Mouse (Mus musculus) cerebellum, adult 2 months (tissue): ENCODE measurements around the gene Dnase2b. TPM values are rescaled to one million over a fixed set of nuclear protein-coding genes. Genes with fewer than 3 reads are reported as not detected.

Experiments
- DNase-seq, 2 experiments: peaks; one replicate each; pipeline ENCODE4 v3.0.0; 2021
- H3K27ac ChIP-seq: fragments of 200-500 bp; 2 replicates; pipeline ENCODE4 v1.5.1; 2012; ENCODE audit warnings: low read length, control low read depth, inconsistent platforms; ENCODE audit not compliant: insufficient read depth
- H3K27me3 ChIP-seq: fragments of 200-500 bp; 2 replicates; pipeline ENCODE4 v1.6.1; 2012; ENCODE audit warnings: inconsistent platforms, mild to moderate bottlenecking, low read length, moderate library complexity; ENCODE audit not compliant: control insufficient read depth, insufficient read depth
- H3K4me1 ChIP-seq: fragments of 200-500 bp; 2 replicates; pipeline ENCODE4 v1.6.1; 2011; ENCODE audit warnings: low read length; ENCODE audit not compliant: control insufficient read depth, insufficient read depth
- H3K4me3 ChIP-seq: fragments of 200-500 bp; replicated peaks from 2 replicates; pipeline ENCODE3; 2011; ENCODE audit warnings: mild to moderate bottlenecking, low read depth, low read length, control low read depth; ENCODE audit not compliant: insufficient read depth
- CTCF ChIP-seq: fragments of 200-500 bp; IDR thresholded peaks from 2 replicates; pipeline ENCODE4 v1.5.1; 2011; ENCODE audit warnings: low read depth, mild to moderate bottlenecking, control low read depth, low read length, moderate library complexity, borderline replicate concordance; ENCODE audit not compliant: insufficient read depth
- POLR2A ChIP-seq: fragments of 200-500 bp; IDR thresholded peaks from 2 replicates; pipeline ENCODE4 v1.6.1; 2011; ENCODE audit warnings: low read length, control low read depth, borderline replicate concordance; ENCODE audit not compliant: insufficient read depth
- WGBS: fragments of 180-500 bp; shearing (Covaris S2); methylation state at CpG from one replicate; pipeline ENCODE4 v1.1.7; 2018; 5-methylcytosine and 5-hydroxymethylcytosine counted together
- polyA plus RNA-seq: library from polyadenylated mRNA; depleted of rRNA; stranded (reverse); fragments of >200 nt; gene quantifications from 2 replicates; pipeline ENCODE4 v1.2.3, GENCODE M21; 2012

The Dnase2b gene
- polyA plus RNA-seq, 1 experiment = not detected

GRCm38 (mm10) chr3:146596387-146596786 lies 19.0 kb downstream of the Dnase2b start:
- no peaks in the 10 kb centered on the region for H3K4me1 ChIP-seq
- no peak for DNase-seq
- no peak for TF ChIP-seq CTCF
- TF ChIP-seq POLR2A = no peak
- H3K27ac ChIP-seq = no peak overlapping the region
- WGBS = 88% methylated on average over 8 of the region's 8 CpGs
- no peaks in the 10 kb centered on the region for H3K27me3 ChIP-seq
- no peak overlapping the region for H3K4me3 ChIP-seq

GRCm38 (mm10) chr3:146595440-146595839 lies 20.0 kb downstream of the Dnase2b start:
- no peak for DNase-seq
- Histone ChIP-seq H3K27ac (no peak overlapping the region), H3K4me3 (no peak overlapping the region), H3K4me1 (no peaks in the 10 kb centered on the region), H3K27me3 (no peaks in the 10 kb centered on the region)
- TF ChIP-seq CTCF = no peak
- no peak for TF ChIP-seq POLR2A
- 67% methylated on average over 6 of the region's 6 CpGs for WGBS

GRCm38 (mm10) chr3:146591601-146592000 lies 23.8 kb downstream of the Dnase2b start:
- H3K27ac ChIP-seq = no peak overlapping the region
- WGBS = 62% methylated on average over 2 of the region's 2 CpGs
- TF ChIP-seq POLR2A (no peak), CTCF (no peak)
- no peaks in the 10 kb centered on the region for H3K4me1 ChIP-seq
- DNase-seq = no peak
- no peak overlapping the region for H3K4me3 ChIP-seq
- no peaks in the 10 kb centered on the region for H3K27me3 ChIP-seq

DNA sequence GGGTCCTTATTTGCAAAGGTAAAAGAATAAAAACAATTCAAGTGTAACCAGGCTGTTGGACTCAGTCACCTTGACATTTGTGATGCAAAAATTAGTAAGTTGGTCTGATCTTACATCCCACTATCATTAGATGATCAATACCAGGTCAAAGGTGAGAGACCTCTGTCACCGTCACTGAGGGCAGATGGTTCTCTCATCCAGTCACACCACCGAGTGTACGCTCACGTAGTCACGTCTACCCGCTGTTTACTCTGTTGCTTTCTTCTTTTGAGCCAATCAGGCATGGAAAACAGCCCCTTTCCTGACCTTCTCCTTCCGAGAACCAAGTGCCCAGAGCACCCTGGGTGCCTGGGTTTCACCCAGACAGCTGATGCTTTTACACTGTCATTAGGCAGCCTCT lies 24.2 kb downstream of the Dnase2b start:
- Histone ChIP-seq H3K27me3 (no peaks in the 10 kb centered on the region), H3K4me3 (no peak overlapping the region), H3K4me1 (no peaks in the 10 kb centered on the region), H3K27ac (no peak overlapping the region)
- DNase-seq = no peak
- 75% methylated on average over 7 of the region's 7 CpGs for WGBS
- TF ChIP-seq POLR2A = no peak
- no peak for TF ChIP-seq CTCF

DNA sequence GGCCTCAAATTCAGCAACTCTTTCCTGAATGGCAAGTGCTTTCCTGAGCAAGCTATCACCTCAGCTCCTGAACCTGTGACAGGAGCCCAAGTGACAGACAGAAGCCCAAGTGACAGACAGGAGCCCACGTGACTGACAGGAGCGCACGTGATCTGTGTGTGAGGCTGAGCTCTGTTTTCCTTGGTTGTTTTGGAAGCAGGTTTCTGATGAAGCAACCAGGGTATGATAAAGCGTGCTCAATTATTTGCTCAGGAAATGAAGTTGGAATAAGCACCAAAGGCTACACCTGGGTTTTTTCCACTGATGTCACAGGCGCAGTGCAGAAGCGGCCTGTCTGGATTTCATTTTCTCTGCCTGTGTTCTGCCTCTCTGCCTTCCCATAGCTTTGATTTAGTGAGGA lies 25.9 kb downstream of the Dnase2b start:
- TF ChIP-seq POLR2A (no peak), CTCF (no peak)
- no peak for DNase-seq
- H3K27me3 ChIP-seq = no peaks in the 10 kb centered on the region
- no peak overlapping the region for H3K27ac ChIP-seq
- no peak overlapping the region for H3K4me3 ChIP-seq
- WGBS = 92% methylated on average over 6 of the region's 6 CpGs
- H3K4me1 ChIP-seq = no peaks in the 10 kb centered on the region

DNA sequence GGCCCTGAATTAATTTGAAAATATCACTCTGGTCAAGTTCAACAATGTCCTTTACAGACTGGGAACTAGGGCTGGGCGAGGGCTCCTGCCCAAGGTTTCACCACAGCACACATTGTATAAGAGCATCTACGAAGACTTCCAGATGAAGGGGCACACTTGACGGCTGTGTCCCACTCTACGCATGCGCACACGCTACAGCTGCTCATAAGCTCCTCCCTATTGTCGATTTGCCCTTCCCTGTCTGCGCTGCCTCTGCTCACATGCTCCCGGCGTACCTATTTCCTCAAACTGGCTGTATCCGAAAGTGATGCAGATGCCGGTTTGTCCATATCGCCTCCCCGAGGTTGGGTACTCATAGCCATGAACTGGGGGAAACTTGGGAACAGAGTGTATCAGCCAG lies 28.8 kb downstream of the Dnase2b start:
- TF ChIP-seq CTCF = no peak
- TF ChIP-seq POLR2A = no peak
- no peak overlapping the region for H3K4me3 ChIP-seq
- no peak for DNase-seq
- no peak overlapping the region for H3K27ac ChIP-seq
- no peaks in the 10 kb centered on the region for H3K27me3 ChIP-seq
- no peaks in the 10 kb centered on the region for H3K4me1 ChIP-seq
- WGBS = 93% methylated on average over 14 of the region's 14 CpGs

DNA sequence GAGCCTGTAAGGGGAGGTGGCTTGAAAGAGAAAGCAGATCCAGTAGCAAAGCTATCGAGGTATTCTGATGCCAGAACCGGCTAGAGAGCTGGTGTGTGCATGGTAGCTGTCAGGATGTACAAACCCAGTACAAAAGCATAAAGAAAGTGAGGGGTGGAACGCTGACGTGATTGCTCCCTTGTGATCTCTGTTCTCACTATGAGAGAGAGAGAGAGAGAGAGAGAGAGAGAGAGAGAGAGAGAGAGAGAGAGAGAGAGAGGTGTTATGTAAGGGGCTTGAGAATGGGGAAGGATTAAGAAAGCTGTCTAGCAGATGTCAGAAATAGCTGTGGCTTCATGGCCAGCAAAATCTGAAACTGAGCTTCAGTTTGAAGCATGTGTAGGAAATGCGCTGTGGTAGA lies 31.5 kb downstream of the Dnase2b start:
- H3K4me1 ChIP-seq = no peaks in the 10 kb centered on the region
- no peak for TF ChIP-seq POLR2A
- TF ChIP-seq CTCF = no peak
- 59% methylated on average over 5 of the region's 5 CpGs for WGBS
- H3K4me3 ChIP-seq = no peak overlapping the region
- no peak overlapping the region for H3K27ac ChIP-seq
- no peaks in the 10 kb centered on the region for H3K27me3 ChIP-seq
- no peak for DNase-seq

DNA sequence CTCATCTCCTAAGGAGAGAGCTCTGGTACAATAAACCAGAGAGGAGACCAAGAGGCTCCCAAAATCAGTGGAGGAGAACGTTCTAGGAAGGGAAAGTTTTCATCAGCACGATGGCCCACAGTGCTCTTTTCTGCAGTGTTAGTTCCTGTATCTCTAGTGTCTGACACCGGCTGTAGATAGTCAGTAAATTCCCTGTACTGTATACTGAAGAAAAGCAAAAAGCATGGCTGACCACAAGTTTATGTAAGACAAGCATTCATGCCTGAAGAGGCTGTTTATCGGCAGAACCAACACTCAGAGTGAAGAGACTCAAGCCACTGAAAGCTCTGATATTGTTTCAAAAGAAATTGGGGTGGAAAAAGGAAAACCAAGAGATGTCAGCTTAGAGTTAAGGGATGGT lies 31.9 kb downstream of the Dnase2b start:
- H3K27ac ChIP-seq = no peak overlapping the region
- no peaks in the 10 kb centered on the region for H3K4me1 ChIP-seq
- no peak for DNase-seq
- H3K27me3 ChIP-seq = no peaks in the 10 kb centered on the region
- WGBS = 88% methylated on average over 4 of the region's 4 CpGs
- H3K4me3 ChIP-seq = no peak overlapping the region
- TF ChIP-seq CTCF (no peak), POLR2A (no peak)
